Mouse (Mus musculus) MEL (cell line): Measurements from ENCODE around the gene Hist1h2ad. TPM values are rescaled to one million over a fixed set of nuclear protein-coding genes. Genes with fewer than 3 reads are reported as not detected.
A peak's percentile ranks its signal among the peaks of the same experiment; 100 is the strongest.

Source experiments
- DNase-seq: peaks from one replicate; pipeline ENCODE4 v3.0.0; 2011; ENCODE audit warnings: low read depth, low spot score
- H3K27ac ChIP-seq: 2 replicates; pipeline ENCODE4 v1.5.1; 2012; ENCODE audit warnings: low read depth, mild to moderate bottlenecking, control low read depth, low read length, moderate library complexity; ENCODE audit not compliant: control insufficient read depth
- H3K27me3 ChIP-seq, 2 experiments: fragments of 150-350 bp in 1 of 2; sonication (generic) in 1 of 2; 2 replicates each; pipeline ENCODE4 v1.6.1; 2012; ENCODE audit warnings: low read length in 2 of 2, mild to moderate bottlenecking in 2 of 2, improper control_type of control experiment in 1 of 2, moderate library complexity in 1 of 2; ENCODE audit not compliant: insufficient read depth in 2 of 2, control insufficient read depth in 1 of 2
- H3K36me3 ChIP-seq, 2 experiments: 2 replicates each; pipeline ENCODE4 v1.6.1; 2012 to 2014; ENCODE audit warnings: low read length in 2 of 2, improper control_type of control experiment in 1 of 2, inconsistent platforms in 1 of 2, mild to moderate bottlenecking in 1 of 2; ENCODE audit not compliant: insufficient read depth in 2 of 2, control insufficient read depth in 1 of 2
- H3K4me1 ChIP-seq, 2 experiments: fragments of 150-350 bp in 1 of 2; sonication (generic) in 1 of 2; 2 replicates each; pipeline ENCODE4 v1.6.1; 2012; ENCODE audit warnings: low read length in 2 of 2, improper control_type of control experiment in 1 of 2, mild to moderate bottlenecking in 1 of 2; ENCODE audit not compliant: insufficient read depth in 2 of 2, control insufficient read depth in 1 of 2
- H3K4me3 ChIP-seq, 2 experiments: fragments of 150-350 bp in 1 of 2; sonication (generic) in 1 of 2; 2 replicates each; pipeline ENCODE4 v1.5.1; 2012; ENCODE audit warnings: low read depth in 2 of 2, low read length in 2 of 2, mild to moderate bottlenecking in 2 of 2, moderate library complexity in 2 of 2, control low read depth in 1 of 2, improper control_type of control experiment in 1 of 2; ENCODE audit not compliant: control insufficient read depth in 1 of 2, insufficient read depth in 1 of 2
- H3K79me2 ChIP-seq: 2 replicates; pipeline ENCODE4 v1.6.1; 2012; ENCODE audit warnings: mild to moderate bottlenecking, low read length, moderate library complexity; ENCODE audit not compliant: control insufficient read depth, poor library complexity, insufficient read depth
- H3K9ac ChIP-seq: 2 replicates; pipeline ENCODE4 v1.6.1; 2012; ENCODE audit warnings: low read depth, mild to moderate bottlenecking, control low read depth, low read length, moderate library complexity; ENCODE audit not compliant: control insufficient read depth, poor library complexity, severe bottlenecking
- H3K9me3 ChIP-seq: fragments of 150-350 bp; sonication (generic); replicated peaks from 2 replicates; pipeline ENCODE4 v1.6.1; 2012; ENCODE audit warnings: mild to moderate bottlenecking, low read length, improper control_type of control experiment, moderate library complexity; ENCODE audit not compliant: insufficient read depth
- BHLHE40 ChIP-seq: IDR thresholded peaks from 2 replicates; pipeline ENCODE4 v1.6.1; 2012; ENCODE audit warnings: low read depth, mild to moderate bottlenecking, inconsistent platforms, low read length, improper control_type of control experiment, borderline replicate concordance
- CTCF ChIP-seq, 3 experiments: IDR thresholded peaks in 2 of 3; conservative IDR thresholded peaks in 1 of 3; 2 replicates each; pipeline ENCODE4 v1.5.1; 2011 to 2012; ENCODE audit warnings: low read length in 3 of 3, low read depth in 2 of 3, mild to moderate bottlenecking in 2 of 3, improper control_type of control experiment in 1 of 3, inconsistent platforms in 1 of 3, mixed read lengths in 1 of 3, moderate library complexity in 1 of 3; ENCODE audit not compliant: control insufficient read depth in 1 of 3, insufficient read depth in 1 of 3, poor library complexity in 1 of 3, severe bottlenecking in 1 of 3
- EP300 ChIP-seq, 2 experiments: IDR thresholded peaks; 2 replicates each; pipeline ENCODE4 v1.6.1; 2011; ENCODE audit warnings: improper control_type of control experiment in 2 of 2, low read length in 2 of 2, low read depth in 1 of 2, mild to moderate bottlenecking in 1 of 2
- GATA1 ChIP-seq: IDR thresholded peaks from 2 replicates; pipeline ENCODE4 v1.6.1; 2011; ENCODE audit warnings: low read depth, low read length, improper control_type of control experiment
- POLR2A ChIP-seq, 2 experiments: IDR thresholded peaks; 2 replicates each; pipeline ENCODE4 v1.6.1; 2011 to 2012; ENCODE audit warnings: low read length in 2 of 2, mild to moderate bottlenecking in 2 of 2, control low read depth in 1 of 2, improper control_type of control experiment in 1 of 2, low read depth in 1 of 2, moderate library complexity in 1 of 2; ENCODE audit not compliant: control insufficient read depth in 1 of 2, insufficient read depth in 1 of 2, poor library complexity in 1 of 2
- RAD21 ChIP-seq: IDR thresholded peaks from 2 replicates; pipeline ENCODE4 v1.6.1; 2011; ENCODE audit warnings: mild to moderate bottlenecking, low read depth, low read length, improper control_type of control experiment
- TBP ChIP-seq: IDR thresholded peaks from 2 replicates; pipeline ENCODE4 v1.8.0; 2011; ENCODE audit warnings: low read depth, low read length, improper control_type of control experiment
- polyA plus RNA-seq, 2 experiments: library from polyadenylated mRNA; stranded (reverse) in 1 of 2; unstranded in 1 of 2; fragments of >175 nt in 1 of 2; fragments of >200 nt in 1 of 2; gene quantifications; 2 replicates each; pipeline versions ENCODE4 v1.2.1 to v1.2.4; 2012; ENCODE audit warnings: low replicate concordance in 2 of 2, low read depth in 1 of 2; ENCODE audit not compliant: insufficient read length in 2 of 2, insufficient read depth in 1 of 2, missing spikeins in 1 of 2
- total RNA-seq: library from RNA; depleted of rRNA; stranded (reverse); fragments of 300-350 nt; gene quantifications from 2 replicates; pipeline ENCODE4 v1.2.3, GENCODE M21; 2012

Gene Hist1h2ad
- total and polyA plus RNA-seq, 3 experiments = 0.14 to 924 TPM; not detected in 1

GRCm38 (mm10) chr13:23582219-23583056, 8.3 kb downstream of the Hist1h2ad start:
- peak overlapping the region; percentile 83 for H3K27ac ChIP-seq
- TF ChIP-seq BHLHE40 (no peak), RAD21 (no peak), CTCF (IDR thresholded peaks at IDR 0.05 in 2 of 3, conservative IDR thresholded peaks at IDR 0.05 in 1 of 3; ENCODE audit: control insufficient read depth in 1 of 3, insufficient read depth in 1 of 3, low read depth in 2 of 3, low read length in 3 of 3, poor library complexity in 1 of 3, severe bottlenecking in 1 of 3) (no peak), POLR2A (IDR thresholded peaks at IDR 0.05; ENCODE audit: control insufficient read depth in 1 of 2, insufficient read depth in 1 of 2, low read depth in 1 of 2, low read length in 2 of 2, poor library complexity in 1 of 2) (peak in 1 of 2 experiments; percentile 6; a peak in 1 of 4 replicates)
- H3K4me3 ChIP-seq = peak overlapping the region in 1 of 2 experiments; percentile 21; a peak in 1 of 4 replicates
- peaks cover 0 to 10% of the 10 kb centered on the region in 2 experiments; a peak in 2 of 4 replicates for H3K4me1 ChIP-seq
- H3K36me3 ChIP-seq = peaks cover 0 to 45% of the 10 kb centered on the region in 2 experiments; a peak in 2 of 4 replicates
- no peaks in the 10 kb centered on the region for H3K27me3 ChIP-seq
- no peaks in the 10 kb centered on the region; the same call in 1 of the 2 replicates for H3K79me2 ChIP-seq
- peak overlapping the region; percentile 80 for H3K9ac ChIP-seq
- H3K9me3 ChIP-seq = no peaks in the 10 kb centered on the region
- peak; percentile 64 for DNase-seq

- H3K9me3 ChIP-seq = no peaks in the 10 kb centered on the region
- no peak for TF ChIP-seq GATA1
- no peak for TF ChIP-seq POLR2A (IDR thresholded peaks at IDR 0.05; ENCODE audit: control insufficient read depth in 1 of 2, insufficient read depth in 1 of 2, low read depth in 1 of 2, low read length in 2 of 2, poor library complexity in 1 of 2)
- TF ChIP-seq EP300 (IDR thresholded peaks at IDR 0.05; ENCODE audit: low read depth in 1 of 2, low read length in 2 of 2) = no peak
- peaks cover 0 to 10% of the 10 kb centered on the region in 2 experiments; a peak in 2 of 4 replicates for H3K4me1 ChIP-seq
- peaks cover 0 to 40% of the 10 kb centered on the region in 2 experiments; a peak in 2 of 4 replicates for H3K36me3 ChIP-seq
- H3K27ac ChIP-seq = peak overlapping the region; percentile 83
- H3K4me3 ChIP-seq = no peak overlapping the region
- peak; percentile 50 for DNase-seq
- peak overlapping the region; percentile 80 for H3K9ac ChIP-seq
- H3K79me2 ChIP-seq = no peaks in the 10 kb centered on the region; the same call in 1 of the 2 replicates
- no peaks in the 10 kb centered on the region for H3K27me3 ChIP-seq
Observed at GRCm38 (mm10) chr13:23583387-23584068, 9.3 kb downstream of the Hist1h2ad start.

GRCm38 (mm10) chr13:23584331-23584730, 10.2 kb downstream of the Hist1h2ad start:
- H3K27me3 ChIP-seq = no peaks in the 10 kb centered on the region
- TF ChIP-seq TBP = 0 out of 2 replicates have a peak, but pooled peaks have one; percentile 35
- no peak for TF ChIP-seq EP300 (IDR thresholded peaks at IDR 0.05; ENCODE audit: low read depth in 1 of 2, low read length in 2 of 2)
- TF ChIP-seq, all 39 proteins: peak for 1
- Histone ChIP-seq H3K27ac (peak overlapping the region; percentile 98), H3K79me2 (no peaks in the 10 kb centered on the region; the same call in 1 of the 2 replicates), H3K4me3 (peak overlapping the region; percentile 51 to 60), H3K36me3 (peaks cover 0 to 37% of the 10 kb centered on the region in 2 experiments; a peak in 2 of 4 replicates), H3K9ac (peak overlapping the region; percentile 80), H3K9me3 (no peaks in the 10 kb centered on the region), H3K4me1 (peaks cover 0 to 10% of the 10 kb centered on the region in 2 experiments; a peak in 2 of 4 replicates)
- peak; percentile 73 for DNase-seq
